Mouse (Mus musculus) urinary bladder, postnatal 10 days (tissue): ENCODE data around the gene Scn4b.

Experiments
- DNase-seq: peaks from one replicate; pipeline ENCODE4 v3.0.0; 2022; ENCODE audit warnings: low spot score

The Scn4b gene

GRCm38 (mm10) chr9:45189661-45190174, 51.5 kb downstream of the Scn4b start:
- no peak for DNase-seq

GRCm38 (mm10) chr9:45195468-45195867, 57.3 kb downstream of the Scn4b start:
- no peak for DNase-seq

GRCm38 (mm10) chr9:45196125-45196830, 58.1 kb downstream of the Scn4b start:
- DNase-seq, result no peak

GRCm38 (mm10) chr9:45197549-45197948, 59.4 kb downstream of the Scn4b start:
- DNase-seq, result no peak

- no peak for DNase-seq
These were observed 63.2 kb downstream of the Scn4b start for GRCm38 (mm10) chr9:45201319-45201947.

- DNase-seq, result no peak
These were observed 64.0 kb downstream of the Scn4b start for GRCm38 (mm10) chr9:45202021-45202798.
